Mouse (Mus musculus): Measurements from ENCODE around the gene B230217C12Rik.
"Not testable (repeated sequence)": the region's sequence is repeated elsewhere in the genome, so short reads cannot be mapped to it uniquely, and the experiment has no call there.

Gene B230217C12Rik

GRCm38 (mm10) chr11:97866091-97866888, 25.7 kb downstream of the B230217C12Rik start:
- no peak for DNase-seq (ENCODE audit: low read depth, low spot score)

GRCm38 (mm10) chr11:97867591-97867990, 27.0 kb downstream of the B230217C12Rik start:
- DNase-seq (ENCODE audit: low read depth, low spot score), result no peak

GRCm38 (mm10) chr11:97872378-97872777, 31.8 kb downstream of the B230217C12Rik start:
- DNase-seq (ENCODE audit: low read depth, low spot score), result not testable (repeated sequence)

- no peak for DNase-seq (ENCODE audit: low read depth, low spot score)
These were observed 33.8 kb downstream of the B230217C12Rik start for GRCm38 (mm10) chr11:97874396-97874795.

DNA sequence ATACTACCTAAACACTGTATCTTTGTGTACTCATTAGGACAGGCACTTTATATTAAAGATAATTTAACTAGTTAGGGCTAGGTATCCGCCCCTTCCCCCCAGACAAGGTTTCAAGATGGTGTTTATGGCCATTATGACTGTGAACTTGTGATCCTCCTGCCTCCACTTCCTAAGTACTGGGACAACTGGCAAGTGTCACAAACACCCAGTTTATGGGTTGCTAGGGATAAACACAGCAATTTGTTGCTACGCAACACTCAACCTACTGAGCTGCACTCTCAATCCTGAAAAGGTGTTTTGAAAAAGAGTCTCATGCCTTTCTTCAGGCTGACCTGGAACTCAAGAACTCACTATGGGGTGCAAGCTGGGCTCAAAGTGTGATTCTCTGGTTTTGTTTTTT, 36.8 kb downstream of the B230217C12Rik start:
- DNase-seq (ENCODE audit: low read depth, low spot score), result peak; percentile 85

DNA sequence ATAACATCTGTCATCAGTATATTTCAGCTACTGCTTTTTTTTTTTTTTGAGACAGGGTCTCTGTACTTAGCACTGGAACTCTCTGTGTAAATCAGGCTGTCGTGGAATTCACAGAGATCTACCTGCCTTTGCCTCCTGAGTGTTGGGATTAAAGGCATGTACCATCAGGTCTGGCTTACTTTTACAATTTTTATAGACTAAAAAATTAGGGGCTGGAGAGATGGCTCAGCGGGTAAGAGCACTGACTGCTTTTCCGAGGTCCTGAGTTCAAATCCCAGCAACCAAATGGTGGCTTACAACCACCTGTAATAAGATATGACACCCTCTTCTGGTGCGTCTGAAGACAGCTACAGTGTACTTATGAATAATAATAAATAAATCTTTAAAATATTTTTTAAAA, 39.8 kb downstream of the B230217C12Rik start:
- DNase-seq (ENCODE audit: low read depth, low spot score), result no peak

DNA sequence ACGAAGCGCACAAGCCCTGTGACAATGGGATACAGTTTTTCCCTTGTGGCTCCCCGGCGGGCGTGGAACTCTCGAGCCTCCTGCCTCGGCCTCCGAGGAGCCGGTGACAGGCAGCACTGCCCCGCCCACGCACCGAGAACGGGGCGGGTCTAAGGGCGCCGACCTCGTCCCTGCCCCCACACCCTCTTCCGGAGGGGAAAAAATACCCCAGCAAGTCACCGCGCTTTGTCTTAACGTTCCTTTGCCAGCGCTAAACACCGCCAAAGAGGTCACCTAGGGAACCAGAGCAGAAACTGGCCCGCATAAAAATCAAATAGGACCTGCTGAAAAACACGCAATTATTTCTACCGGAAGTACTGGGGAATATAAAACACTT, 43.0 kb downstream of the B230217C12Rik start:
- peak; percentile 67 for DNase-seq (ENCODE audit: low read depth, low spot score)

DNA sequence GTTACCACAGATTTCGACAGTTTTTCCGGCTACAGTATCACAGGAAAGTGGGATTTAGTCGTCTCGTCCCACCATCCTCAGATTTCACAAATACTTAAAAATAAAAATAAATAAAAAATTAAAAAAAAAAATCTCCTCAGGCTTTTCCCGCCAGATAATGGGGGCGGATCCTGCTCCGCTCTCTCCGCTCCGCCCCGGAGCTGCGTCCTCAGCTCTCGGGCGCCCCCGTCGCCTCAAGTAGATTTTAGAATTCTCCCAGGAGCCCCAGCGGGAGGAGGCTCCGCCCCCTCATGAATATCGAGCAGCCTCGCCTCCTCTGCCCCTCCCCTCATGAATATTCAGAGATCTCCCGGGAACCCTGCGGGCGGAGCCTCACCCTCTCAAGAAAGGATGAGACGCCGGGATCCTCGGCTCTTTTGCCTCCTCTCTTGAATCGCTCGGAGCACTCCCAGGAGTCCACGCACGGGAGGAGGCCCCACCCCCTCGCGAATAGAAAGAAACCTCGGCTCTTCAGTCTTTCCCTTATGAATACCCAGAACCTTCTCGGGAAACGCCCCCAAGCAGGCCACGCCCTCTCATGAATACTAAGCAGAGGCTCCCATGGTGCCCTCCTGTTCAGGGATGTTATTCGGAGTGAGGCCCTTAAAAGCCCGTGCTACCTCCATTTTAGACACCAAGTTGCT, 43.5 kb downstream of the B230217C12Rik start, which contains the start of gene Fbxo47:
TSS of gene Fbxo47 (minus strand) at position 237 of the 683 bp plus-strand sequence.
- DNase-seq (ENCODE audit: low read depth, low spot score), result peak; percentile 98

GRCm38 (mm10) chr11:97884601-97885185, 44.1 kb downstream of the B230217C12Rik start:
- DNase-seq (ENCODE audit: low read depth, low spot score), result no peak

DNA sequence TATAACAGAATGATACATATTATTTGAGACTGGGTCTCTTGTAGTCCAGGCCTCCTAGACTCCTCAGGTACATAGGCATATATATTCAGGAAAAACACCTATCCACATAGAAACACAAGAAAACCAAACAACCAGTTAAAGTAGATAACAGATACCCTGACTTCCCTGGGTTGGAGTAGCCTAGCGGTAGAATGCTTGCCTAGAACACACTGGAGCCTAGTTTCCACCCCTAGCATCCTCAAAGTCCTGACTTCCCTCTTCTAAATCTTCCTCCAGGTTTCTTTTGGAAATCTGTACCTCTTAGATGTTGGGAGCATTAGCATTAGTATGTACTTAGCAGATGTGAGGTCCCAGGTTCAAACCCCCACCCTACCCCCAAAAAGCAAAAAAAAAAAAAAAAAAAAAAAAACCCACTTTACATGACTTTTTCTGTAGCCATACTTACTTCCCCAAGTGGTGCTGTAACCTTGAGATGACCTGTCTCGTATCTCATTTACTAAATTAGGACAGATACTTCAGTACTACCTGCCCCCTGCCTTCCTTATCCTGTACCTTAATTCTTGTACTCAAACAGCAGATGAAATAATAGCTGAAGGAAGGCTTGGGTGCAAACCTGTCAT, 44.8 kb downstream of the B230217C12Rik start:
- DNase-seq (ENCODE audit: low read depth, low spot score), result no peak

- DNase-seq (ENCODE audit: low read depth, low spot score), result no peak
These were observed 51.2 kb downstream of the B230217C12Rik start for GRCm38 (mm10) chr11:97891821-97892220.
